Mouse (Mus musculus) liver, postnatal 0 days (tissue): ENCODE data around the gene Glcci1.

Experiments
- CTCF ChIP-seq: sonication (generic); IDR thresholded peaks from 2 replicates; pipeline ENCODE4 v1.5.1; 2016; ENCODE audit warnings: antibody characterized with exemption, low read depth
- EP300 ChIP-seq: IDR thresholded peaks from 2 replicates; pipeline ENCODE4 v1.6.1; 2016; ENCODE audit warnings: antibody characterized with exemption, low read depth, mild to moderate bottlenecking

GRCm38 (mm10) chr6:8631986-8632632 lies 122.7 kb downstream of the Glcci1 start:
- TF ChIP-seq CTCF, result no peak
- no peak for TF ChIP-seq EP300
